Mouse (Mus musculus): ENCODE results near the gene Hs6st3.
"Not testable (repeated sequence)": the region's sequence is repeated elsewhere in the genome, so short reads cannot be mapped to it uniquely, and the experiment has no call there.

Hs6st3 gene

DNA sequence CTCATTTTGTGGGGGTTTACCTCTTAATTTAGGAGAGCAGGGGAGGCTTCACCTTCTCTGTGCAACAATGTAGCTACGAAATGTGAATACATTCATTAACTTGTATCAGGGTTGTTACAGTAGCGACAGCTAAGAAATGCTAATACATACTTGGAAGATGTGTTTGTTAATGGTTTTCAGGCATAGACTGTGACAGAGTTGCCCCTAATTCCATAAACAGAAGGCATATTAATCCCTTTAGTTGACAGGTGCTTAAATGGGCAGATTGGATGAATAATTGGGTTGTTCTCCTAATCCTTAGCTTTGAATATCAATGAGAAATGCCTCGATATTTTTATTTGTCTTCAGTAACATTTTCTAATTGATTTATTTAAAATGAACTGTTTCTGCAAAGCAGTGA is 314.7 kb downstream of the Hs6st3 start:
- no peak for DNase-seq

DNA sequence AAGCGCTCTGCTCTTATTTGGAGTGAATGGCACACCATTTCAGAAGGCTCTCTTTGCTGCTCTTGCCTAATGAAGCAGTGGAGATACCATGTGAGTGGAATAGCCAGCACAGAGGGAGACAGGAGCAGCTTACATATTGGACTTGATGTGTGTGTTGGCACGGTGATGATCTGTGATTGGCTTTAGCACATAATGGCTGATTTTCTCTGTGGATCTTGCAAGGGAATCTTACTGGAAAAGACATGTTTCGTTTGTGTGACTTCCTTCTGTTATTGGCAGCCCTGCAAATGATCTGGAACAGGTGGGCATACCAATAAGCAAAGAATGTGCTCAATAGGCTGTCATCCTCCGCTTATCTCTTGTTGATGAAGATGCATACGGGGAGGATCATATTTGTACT is 326.2 kb downstream of the Hs6st3 start:
- DNase-seq: no peak

DNA sequence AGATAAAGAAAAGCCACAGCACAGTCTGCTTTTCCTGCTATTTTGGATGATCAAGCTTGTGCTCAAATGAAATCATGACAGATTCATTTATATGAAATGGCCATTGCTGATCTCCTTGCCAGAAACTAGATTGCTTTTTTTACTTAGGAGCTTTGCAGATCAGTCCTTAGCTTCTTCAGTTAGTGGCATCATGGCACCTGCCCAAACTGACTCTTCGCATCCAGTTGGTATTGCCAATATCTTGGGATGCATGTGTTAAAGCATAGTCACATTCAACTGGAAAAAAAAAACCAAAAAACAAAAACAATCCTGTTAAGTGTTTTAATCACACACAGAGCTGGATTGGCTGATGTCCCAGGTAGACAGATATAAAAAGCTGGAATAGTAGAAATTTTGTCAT is 326.7 kb downstream of the Hs6st3 start:
- DNase-seq: no peak

DNA sequence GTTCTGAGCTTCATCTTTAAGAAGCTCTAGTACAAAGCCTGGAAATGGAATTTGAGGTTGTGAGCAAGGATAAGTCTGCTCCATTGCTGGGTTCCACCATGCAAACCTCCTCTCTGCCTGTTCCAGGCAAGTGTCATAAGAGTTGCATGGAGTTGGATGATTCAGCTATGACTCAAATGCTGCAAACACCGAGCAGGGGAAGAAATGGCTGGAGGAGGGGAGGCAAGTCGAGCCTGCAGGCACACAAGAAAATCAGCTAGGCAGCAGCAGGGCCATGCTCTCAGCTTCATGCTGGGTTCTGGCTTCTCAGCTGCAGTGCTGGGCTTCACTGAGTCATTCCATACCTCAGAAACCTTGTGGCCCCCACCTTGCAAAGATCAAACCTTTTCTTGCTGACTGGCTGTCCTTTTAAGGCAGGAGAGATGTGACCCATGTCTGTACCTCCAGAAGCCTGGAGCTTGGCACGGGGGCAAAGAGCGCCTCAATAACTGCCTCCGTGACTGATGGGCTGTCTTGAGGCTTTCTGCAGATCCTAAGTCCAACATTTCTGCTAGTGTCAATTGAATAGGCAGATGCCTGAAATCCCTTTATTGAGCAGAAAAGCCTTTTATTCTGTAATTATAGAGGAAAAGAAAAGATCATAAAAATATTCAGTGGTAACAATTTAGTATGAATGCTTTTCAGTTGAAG is 328.9 kb downstream of the Hs6st3 start:
- no peak for DNase-seq

DNA sequence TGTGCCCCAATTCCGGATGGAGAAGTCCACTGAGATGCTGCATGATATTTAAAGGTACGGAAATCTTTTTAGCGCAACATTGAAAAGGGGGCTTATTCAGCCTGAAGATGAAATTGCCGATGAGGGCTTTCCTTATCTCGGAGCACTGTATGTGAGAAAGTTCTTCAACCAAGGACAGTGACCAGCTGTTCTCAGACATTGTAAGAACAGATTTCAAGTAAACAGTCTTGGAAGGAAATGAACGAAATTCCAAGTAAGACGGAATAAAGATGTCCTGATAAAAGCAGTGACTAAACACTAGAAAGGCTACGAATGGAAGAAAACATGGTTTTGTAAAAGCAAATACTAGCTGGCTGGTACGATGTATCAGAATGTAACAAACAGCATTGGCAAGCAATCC is 338.4 kb downstream of the Hs6st3 start:
- DNase-seq: no peak

DNA sequence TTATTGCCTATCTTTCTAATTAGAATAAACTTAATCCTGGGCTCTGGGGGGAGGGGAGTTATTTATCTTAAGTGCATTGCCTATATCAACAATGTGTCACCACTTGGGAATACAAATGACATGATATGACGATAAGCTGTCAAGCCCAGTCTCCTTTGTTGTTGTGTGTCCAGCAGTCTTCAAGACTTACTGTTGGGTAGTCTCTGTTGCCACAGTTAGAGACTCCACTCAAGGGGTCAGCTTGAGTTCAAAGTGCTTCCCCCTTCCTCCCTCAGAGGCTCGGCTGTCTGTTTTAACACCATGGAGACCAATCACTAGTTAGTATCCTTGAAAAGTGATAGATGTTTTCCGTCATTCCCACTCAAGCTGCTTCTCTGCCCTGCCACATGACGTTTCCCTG is 339.7 kb downstream of the Hs6st3 start:
- no peak for DNase-seq

DNA sequence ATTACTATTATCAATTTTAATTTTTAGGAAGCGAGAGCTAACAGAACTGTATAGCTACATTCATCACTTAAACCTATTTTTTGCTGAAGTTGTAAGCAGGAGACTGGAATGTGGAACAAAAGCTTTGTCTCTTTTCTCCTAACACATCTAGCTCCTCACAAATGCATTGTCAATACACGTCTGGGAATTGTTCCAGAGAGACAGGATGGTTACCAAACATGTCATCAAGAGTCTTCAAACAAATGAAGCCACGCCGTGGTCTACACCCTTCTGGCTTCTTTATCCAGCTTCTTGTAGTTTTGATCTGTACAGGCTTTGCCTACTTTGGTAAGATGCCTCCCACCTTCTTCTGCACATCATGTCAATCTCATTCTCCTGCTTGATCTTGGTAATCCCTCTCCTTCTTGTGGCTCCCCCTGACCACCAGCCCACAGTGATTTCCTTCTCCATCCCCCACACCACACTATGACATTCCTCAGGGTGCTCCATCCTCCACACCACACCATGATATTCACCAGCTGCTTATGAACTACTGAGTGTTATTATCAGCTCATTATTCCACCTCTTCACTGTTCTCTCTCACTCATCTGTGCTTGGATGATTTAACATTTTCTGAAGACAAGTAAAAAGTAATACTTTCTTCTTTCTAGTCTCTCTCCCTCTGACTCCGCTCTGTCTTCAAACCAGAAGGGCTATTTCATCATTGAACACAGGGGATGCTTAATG is 351.0 kb downstream of the Hs6st3 start:
- DNase-seq: no peak

DNA sequence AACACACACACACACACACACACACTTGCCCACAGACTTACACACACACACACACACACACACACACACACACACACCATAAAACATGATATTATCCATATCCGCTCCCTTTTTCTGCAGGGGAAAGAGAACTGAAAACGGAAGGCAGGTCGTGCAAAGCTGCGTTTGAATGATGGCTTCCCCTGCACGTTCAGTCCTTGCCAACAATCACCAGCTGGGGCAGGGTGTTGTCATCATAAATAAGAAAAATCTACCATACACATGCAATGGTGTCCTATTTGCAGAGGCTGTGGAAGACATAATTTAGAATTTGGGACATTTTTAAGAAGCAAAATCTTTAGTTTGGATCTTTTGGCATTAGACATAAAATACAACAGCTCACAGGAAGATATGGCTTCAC is 382.5 kb downstream of the Hs6st3 start:
- no peak for DNase-seq

DNA sequence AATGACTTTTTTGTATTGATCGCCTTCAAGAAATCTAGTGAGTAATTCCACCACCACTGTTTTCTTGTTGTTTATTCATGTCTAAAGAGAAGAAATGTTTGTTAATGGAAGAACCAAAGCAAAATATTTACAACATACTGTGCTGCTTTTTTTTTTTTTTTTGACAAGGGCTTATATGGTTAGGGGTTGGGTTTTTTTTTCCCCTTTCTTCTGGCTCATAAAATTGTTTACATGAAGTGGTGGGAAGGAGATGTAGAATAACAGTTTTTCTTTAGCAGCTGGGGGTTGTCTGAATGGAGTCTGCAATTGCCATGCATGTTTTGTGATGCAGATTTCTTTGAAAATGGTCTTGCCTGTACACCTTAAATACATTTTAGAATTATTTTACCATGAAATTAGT is 382.9 kb downstream of the Hs6st3 start:
- no peak for DNase-seq

DNA sequence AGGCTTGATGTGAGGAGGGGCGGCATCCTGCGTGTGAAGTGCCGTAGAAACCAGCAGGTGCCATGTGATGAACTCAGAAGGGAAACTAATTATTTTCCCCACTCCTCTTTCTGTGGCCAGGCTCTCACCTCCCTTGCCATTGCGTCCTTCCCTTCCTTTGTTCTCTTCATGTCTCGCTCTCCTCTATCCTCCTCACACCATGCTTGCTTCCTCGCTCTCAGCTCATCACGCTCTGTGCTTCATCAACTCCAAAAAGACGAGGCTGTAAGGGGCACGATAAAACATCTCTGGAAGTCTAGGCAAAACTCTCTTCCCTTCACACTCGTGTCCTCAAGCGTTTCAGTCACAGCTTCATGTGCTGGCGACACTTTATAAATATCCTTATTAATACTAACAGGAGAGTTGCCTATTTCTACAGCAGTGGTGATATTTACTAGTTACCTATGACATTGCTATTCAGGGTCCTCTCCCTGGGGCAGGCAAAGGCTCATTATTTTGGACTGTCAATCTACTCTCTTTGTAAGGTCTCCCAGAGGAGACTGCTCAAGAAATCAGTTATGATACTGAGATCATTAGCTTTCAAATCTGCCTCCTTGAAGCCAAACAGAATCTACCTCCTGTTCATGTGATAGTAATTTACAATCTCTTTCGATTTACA is 394.9 kb downstream of the Hs6st3 start:
- DNase-seq: no peak

DNA sequence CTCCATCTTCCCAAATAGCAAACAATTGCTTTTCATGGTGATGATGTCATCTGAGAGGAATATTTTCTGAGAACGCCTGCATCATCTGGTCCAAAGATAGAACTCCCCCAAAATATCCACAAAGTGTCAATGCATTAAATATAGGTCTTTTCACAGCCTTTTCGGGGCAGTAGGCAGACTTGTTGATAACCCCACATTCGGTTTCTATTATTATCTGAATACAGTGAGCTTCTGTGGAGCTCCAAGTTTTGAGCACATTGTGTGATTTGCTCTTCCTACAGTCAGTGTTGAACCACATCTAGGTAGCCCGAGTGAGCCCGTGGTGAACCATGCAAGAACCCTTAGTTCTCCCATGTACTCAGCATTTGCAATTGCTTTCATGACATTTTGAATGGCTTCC is 402.4 kb downstream of the Hs6st3 start:
- DNase-seq: no peak

DNA sequence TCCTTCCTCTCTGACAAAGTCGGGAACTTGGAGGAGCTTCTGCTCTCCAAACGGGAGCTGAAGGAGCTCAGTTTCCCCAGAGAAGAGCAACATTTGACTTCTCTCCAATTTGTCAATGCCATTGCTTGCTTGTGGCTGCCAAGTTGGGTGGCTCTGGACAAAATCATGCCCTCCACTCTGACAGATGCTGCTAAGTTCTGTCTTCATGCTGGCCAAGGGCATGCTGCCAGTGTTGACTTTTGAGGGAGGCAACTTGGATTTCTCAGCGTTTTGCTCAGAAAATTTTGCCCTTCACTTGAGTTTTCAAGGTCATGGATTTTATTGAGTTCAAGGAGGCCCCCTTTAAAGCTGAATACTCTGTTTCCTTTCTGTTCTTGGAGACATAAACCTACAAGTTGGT is 406.5 kb downstream of the Hs6st3 start:
- DNase-seq: no peak

DNA sequence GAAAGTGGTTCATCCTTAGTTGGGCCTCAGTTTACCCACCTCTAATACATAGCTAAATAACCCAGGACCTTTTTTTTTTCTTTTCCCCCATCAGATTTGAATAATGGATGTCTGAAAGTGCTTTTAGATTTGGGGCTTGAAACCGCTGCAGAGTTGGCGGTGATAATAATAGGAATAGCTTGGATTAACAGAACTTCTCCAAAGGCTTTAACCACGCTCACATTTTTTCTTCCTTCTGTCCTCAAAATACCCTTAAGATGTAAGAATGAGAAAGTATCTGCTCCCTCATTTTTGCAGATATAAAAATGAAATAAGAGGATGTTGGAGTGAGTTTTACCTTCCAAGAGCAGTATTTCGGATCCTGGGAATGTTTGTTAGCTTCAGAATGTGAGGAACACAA is 420.2 kb downstream of the Hs6st3 start:
- no peak for DNase-seq

DNA sequence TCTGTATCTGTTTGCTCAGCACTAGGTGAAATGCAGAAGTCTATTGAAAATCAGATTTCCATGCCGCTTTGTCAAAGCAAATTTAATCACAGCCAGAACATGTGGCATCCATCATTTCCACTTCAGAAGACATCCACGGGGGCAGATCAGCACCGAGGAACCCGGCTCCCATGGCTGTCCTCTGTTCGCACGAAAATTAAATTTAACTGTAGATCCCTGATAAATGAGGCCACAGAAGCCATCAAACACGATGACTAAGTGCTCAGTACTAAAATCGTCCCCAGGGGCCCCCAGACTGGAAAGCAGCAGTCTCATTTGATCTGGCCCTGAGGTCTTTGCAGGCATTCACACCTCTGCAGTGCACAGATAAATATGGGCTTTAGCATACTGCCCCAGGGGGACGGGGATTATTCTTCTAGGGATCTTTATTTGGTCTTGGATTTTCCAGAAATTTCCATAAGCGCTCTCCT is 443.9 kb downstream of the Hs6st3 start:
- DNase-seq: no peak

DNA sequence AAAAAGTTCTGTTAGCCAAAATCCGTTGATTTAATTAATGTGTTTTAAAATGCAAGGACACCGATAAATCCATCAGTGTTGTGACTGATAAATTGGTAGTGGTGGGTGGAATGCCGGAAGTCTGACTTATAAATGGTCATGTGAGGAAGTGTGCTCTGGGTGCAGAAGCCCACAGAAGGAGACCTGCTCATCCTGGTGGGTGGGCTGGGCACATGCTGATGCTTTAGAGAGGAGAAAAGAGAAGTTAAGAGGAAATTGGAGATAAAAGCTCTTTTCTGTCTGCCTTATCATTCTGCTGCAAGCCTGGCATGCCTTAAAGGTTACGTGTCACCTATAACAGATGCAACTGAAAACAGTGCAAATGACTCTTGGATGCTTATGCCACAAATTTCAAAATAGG is 446.9 kb downstream of the Hs6st3 start:
- no peak for DNase-seq

DNA sequence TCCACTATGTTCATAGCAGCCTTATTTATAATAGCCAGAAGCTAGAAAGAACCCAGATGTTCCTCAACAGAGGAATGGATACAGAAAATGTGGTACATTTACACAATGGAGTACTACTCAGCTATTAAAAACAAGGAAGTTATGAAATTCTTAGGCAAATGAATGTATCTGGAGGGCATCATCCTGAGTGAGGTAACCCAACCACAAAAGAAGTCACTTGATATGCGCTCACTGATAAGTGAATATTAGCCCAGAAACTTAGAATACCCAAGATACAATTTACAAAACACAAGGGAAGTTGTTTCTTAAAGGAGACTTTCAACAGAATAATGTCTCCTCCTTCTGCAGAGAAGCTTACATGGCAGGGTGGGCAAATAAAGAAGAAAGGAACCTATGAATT is 449.2 kb downstream of the Hs6st3 start:
- not testable (repeated sequence) for DNase-seq

DNA sequence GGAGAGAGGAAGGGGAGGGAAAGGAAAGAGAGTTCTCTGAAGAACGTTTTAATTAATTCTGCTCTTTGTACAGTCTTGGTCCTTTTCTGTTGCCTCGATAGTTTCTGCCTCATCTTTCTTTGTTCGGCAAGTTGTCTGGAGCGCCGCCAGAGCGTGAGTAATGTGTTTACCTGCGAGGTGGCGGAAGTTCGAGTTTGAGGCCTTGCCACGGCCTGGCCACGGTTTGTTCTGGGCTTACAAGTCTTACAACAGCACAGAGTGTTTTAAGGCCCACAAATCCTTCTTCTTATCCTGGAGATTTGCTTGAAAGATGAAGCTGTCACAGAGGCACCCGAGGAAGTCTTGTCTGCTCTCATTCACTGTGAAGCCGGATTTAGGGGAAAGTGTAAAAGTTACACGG is 466.2 kb downstream of the Hs6st3 start:
- DNase-seq: no peak

DNA sequence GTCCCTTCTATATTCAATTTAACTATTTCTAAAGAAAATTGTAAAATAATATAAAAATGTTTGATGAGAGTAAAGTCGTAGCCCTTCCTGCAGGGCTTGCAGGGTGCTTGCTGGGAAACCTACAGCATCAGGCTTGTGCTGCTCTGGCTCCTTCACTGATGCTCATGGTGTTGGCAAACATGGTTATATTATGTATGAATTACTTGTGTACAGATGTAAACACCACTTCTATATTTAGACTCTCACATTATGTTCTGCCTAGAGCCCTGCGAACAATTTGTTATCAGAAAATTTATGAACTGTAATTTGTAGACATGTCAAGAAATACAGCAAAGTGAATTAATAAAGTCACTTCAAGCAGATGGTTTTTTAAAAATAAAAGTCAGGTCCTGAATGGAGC is 474.7 kb downstream of the Hs6st3 start:
- DNase-seq: no peak

DNA sequence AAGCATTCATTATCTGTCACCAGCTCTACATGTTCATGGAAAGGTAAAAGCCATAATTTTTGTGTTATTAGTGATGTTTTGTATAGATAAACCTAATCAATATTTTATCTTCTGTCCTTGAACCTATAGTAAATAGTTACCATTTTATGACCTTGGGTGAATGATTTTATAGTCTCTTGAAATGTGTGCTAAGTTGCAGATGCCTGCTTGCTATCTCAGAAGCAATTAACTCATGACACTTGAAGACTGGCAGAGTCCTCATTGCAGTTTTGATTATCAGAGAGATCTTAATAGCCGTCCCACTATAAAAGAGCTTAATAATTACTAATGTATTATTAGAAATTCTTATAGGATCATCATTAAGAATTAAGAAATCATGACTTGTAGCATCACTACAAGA is 491.0 kb downstream of the Hs6st3 start:
- DNase-seq: no peak

DNA sequence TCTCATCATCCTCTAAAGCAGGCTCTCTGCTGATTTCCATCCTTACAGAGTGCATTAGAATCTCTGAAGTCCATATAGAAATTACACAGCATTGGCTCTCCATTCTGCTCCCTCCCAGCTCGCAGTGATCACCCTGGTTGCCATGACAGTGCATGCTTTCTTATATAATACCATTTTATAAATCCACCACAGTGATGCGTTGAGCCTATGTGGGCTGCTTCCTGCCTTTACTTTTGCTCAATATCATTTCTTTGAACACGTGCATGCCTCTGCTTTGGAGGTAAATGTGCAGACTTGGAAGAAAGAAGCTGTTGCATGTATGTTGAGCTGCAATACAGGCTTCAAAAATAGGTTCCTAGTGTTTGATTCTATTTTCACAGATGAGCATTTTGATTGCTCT is 494.9 kb downstream of the Hs6st3 start:
- no peak for DNase-seq

DNA sequence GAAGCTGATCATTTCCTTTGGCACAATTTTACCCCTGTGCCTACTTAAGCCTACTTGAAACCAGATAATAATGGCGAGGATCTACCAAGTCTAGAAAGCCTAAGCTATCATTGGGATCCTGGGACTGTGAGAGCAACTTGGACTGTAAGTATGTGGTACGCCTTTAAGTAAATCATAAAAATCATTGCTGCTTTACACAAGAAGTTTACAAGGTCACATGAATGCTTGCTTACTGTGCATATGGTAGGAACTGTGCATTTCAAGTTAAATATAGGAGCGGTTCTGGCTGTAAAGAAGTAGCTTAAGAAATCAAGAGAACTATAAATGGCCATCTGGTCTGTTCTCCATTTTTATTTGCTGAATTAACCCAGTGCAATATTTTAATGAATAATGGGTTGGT is 495.5 kb downstream of the Hs6st3 start:
- no peak for DNase-seq

DNA sequence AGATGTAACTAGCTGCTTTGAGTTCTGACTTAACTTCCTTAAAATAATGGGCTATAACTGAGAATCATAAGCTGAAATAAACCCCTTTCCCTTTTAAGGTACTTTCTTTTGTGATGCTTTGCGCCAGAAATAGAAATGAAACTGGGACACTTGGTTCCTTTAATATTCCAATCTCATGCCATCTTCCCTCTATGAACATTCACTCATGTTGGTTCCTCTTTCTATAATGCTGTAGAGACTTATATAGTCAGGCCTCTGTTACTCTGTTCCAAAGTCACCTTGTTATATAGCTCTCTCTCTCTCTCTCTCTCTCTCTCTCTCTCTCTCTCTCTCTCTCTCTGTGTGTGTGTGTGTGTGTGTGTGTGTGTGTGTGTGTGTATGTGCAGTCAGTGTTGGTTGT is 504.7 kb downstream of the Hs6st3 start:
- DNase-seq: no peak

DNA sequence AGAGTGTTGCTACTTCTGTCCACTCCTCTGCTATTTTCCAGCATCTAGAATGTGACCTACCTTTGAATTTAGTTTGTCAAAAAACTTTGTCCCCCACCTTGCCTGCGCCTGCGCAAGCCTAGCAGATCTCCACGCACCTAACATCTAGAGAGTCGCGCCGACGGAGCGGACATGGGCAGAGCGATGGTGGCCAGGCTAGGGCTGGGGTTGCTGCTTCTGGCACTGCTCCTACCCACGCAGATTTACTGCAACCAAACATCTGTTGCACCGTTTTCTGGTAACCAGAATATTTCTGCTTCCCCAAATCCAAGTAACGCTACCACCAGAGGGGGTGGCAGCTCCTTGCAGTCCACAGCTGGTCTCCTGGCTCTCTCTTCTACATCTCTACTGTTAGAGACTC is 505.7 kb downstream of the Hs6st3 start:
- DNase-seq: no peak

DNA sequence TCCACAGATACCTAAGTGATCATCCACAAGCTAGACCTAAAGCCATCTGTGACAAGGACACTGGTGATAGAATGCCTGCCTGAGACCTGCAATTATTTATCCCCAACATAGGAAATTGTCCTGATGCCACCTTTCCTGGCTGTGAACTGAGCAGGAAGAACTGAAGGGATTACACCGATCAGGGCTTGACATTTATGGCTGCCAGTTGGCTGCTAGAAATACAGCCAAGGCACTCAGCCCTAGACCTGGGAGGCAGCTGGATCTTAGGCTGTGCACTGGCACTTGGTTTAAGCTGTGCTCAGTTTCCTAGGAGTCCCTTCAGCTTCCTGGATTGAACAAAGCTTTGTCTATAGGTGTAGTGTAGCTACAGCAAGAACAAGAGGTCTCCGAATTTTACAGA is 518.8 kb downstream of the Hs6st3 start:
- no peak for DNase-seq

Measured in kidney, adult 18-20 months (tissue).